Mouse (Mus musculus): ENCODE data around the gene Ankrd55.

The Ankrd55 gene

GRCm38 (mm10) chr13:112378782-112379305, 90.6 kb downstream of the Ankrd55 start:
- DNase-seq (ENCODE audit: low read depth, low spot score): no peak

GRCm38 (mm10) chr13:112381476-112381875, 93.2 kb downstream of the Ankrd55 start:
- no peak for DNase-seq (ENCODE audit: low read depth, low spot score)

- no peak for DNase-seq (ENCODE audit: low read depth, low spot score)
Observed at GRCm38 (mm10) chr13:112382457-112382856, 94.2 kb downstream of the Ankrd55 start.

GRCm38 (mm10) chr13:112382956-112383355, 94.7 kb downstream of the Ankrd55 start:
- no peak for DNase-seq (ENCODE audit: low read depth, low spot score)

GRCm38 (mm10) chr13:112383941-112384659, 95.8 kb downstream of the Ankrd55 start:
- no peak for DNase-seq (ENCODE audit: low read depth, low spot score)

- DNase-seq (ENCODE audit: low read depth, low spot score): no peak
Observed at GRCm38 (mm10) chr13:112385040-112385439, 96.8 kb downstream of the Ankrd55 start.

GRCm38 (mm10) chr13:112386494-112387075, 98.3 kb downstream of the Ankrd55 start:
- no peak for DNase-seq (ENCODE audit: low read depth, low spot score)

- no peak for DNase-seq (ENCODE audit: low read depth, low spot score)
Observed at GRCm38 (mm10) chr13:112387279-112387678, 99.0 kb downstream of the Ankrd55 start.

GRCm38 (mm10) chr13:112388176-112388575, 99.9 kb downstream of the Ankrd55 start:
- DNase-seq (ENCODE audit: low read depth, low spot score): no peak

GRCm38 (mm10) chr13:112390206-112390605, 102.0 kb downstream of the Ankrd55 start:
- no peak for DNase-seq (ENCODE audit: low read depth, low spot score)

- no peak for DNase-seq (ENCODE audit: low read depth, low spot score)
Observed at GRCm38 (mm10) chr13:112391354-112391753, 103.1 kb downstream of the Ankrd55 start.

- DNase-seq (ENCODE audit: low read depth, low spot score): no peak
Observed at GRCm38 (mm10) chr13:112393356-112393755, 105.1 kb downstream of the Ankrd55 start.

- no peak for DNase-seq (ENCODE audit: low read depth, low spot score)
Observed at GRCm38 (mm10) chr13:112394271-112394670, 106.0 kb downstream of the Ankrd55 start.

- DNase-seq (ENCODE audit: low read depth, low spot score): no peak
Observed at GRCm38 (mm10) chr13:112404723-112405122, 116.5 kb downstream of the Ankrd55 start.

- no peak for DNase-seq (ENCODE audit: low read depth, low spot score)
Observed at GRCm38 (mm10) chr13:112405184-112405583, 116.9 kb downstream of the Ankrd55 start.

- DNase-seq (ENCODE audit: low read depth, low spot score): no peak
Observed at GRCm38 (mm10) chr13:112406618-112407017, 118.4 kb downstream of the Ankrd55 start.

- DNase-seq (ENCODE audit: low read depth, low spot score): no peak
Observed at GRCm38 (mm10) chr13:112407181-112407700, 119.0 kb downstream of the Ankrd55 start.

GRCm38 (mm10) chr13:112407776-112408490, 119.7 kb downstream of the Ankrd55 start:
- DNase-seq (ENCODE audit: low read depth, low spot score): no peak

- no peak for DNase-seq (ENCODE audit: low read depth, low spot score)
Observed at GRCm38 (mm10) chr13:112408701-112409100, 120.5 kb downstream of the Ankrd55 start.

- DNase-seq (ENCODE audit: low read depth, low spot score): no peak
Observed at GRCm38 (mm10) chr13:112409331-112409730, 121.1 kb downstream of the Ankrd55 start.

GRCm38 (mm10) chr13:112409851-112410250, 121.6 kb downstream of the Ankrd55 start:
- DNase-seq (ENCODE audit: low read depth, low spot score): no peak

GRCm38 (mm10) chr13:112410461-112410860, 122.2 kb downstream of the Ankrd55 start:
- no peak for DNase-seq (ENCODE audit: low read depth, low spot score)

Measured in brain, embryonic 18.5 days (tissue).